Mouse (Mus musculus): ENCODE measurements around the gene Rasgef1b.
A peak's percentile ranks its signal among the peaks of the same experiment; 100 is the strongest.

Rasgef1b gene

GRCm38 (mm10) chr5:99399855-99400626, 328.8 kb downstream of the Rasgef1b start:
- DNase-seq (ENCODE audit: low spot score): no peak

- DNase-seq (ENCODE audit: low spot score): no peak
Observed at GRCm38 (mm10) chr5:99398472-99399070, 330.3 kb downstream of the Rasgef1b start.

DNA sequence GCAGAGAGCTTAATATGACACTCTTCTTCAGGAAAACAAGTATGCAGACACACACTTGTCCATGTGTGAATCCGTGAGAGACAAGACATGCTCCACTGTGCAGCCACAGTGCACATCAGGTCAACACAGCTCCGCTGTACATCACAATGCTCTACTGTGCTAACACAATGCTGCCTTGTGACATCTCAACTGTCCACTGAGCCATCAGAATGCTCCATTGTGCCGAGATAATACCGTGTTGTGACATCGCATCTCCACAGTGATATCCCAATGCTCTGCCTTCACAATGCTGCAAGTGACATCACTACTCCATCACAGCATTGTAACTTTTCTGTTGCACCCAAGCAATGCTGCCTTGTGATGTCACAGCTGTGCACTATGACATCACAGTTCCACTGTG, 334.3 kb downstream of the Rasgef1b start:
- DNase-seq (ENCODE audit: low spot score): no peak

- peak; percentile 67 for DNase-seq (ENCODE audit: low spot score)
Observed at GRCm38 (mm10) chr5:99391525-99391924, 337.3 kb downstream of the Rasgef1b start.

- no peak for DNase-seq (ENCODE audit: low spot score)
Observed at GRCm38 (mm10) chr5:99390776-99391175, 338.1 kb downstream of the Rasgef1b start.

DNA sequence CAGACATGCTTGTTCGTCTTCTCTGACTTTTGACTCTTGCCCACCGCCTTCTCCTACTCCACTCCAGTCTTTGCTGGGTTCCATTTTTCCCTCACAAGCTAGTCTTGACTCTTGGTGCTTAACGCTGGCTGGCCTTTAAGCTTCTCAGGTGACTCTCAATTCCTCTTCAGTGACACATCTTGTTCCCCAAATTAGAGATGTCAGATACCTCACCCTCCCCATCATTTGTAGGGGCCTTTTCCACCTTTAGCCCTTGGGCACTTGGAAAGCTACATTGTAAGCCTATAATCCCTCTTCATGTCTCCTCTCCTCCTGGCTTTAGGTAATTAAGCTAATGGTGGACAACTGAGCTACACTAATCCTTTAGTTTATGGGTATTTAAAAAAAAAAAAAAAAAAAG, 338.6 kb downstream of the Rasgef1b start:
- DNase-seq (ENCODE audit: low spot score): no peak

- no peak for DNase-seq (ENCODE audit: low spot score)
Observed at GRCm38 (mm10) chr5:99388585-99389250, 340.1 kb downstream of the Rasgef1b start.

GRCm38 (mm10) chr5:99388131-99388530, 340.7 kb downstream of the Rasgef1b start:
- DNase-seq (ENCODE audit: low spot score): no peak

GRCm38 (mm10) chr5:99387185-99387981, 341.5 kb downstream of the Rasgef1b start:
- no peak for DNase-seq (ENCODE audit: low spot score)

- peak; percentile 51 for DNase-seq (ENCODE audit: low spot score)
Observed at GRCm38 (mm10) chr5:99386246-99386845, 342.5 kb downstream of the Rasgef1b start.

DNA sequence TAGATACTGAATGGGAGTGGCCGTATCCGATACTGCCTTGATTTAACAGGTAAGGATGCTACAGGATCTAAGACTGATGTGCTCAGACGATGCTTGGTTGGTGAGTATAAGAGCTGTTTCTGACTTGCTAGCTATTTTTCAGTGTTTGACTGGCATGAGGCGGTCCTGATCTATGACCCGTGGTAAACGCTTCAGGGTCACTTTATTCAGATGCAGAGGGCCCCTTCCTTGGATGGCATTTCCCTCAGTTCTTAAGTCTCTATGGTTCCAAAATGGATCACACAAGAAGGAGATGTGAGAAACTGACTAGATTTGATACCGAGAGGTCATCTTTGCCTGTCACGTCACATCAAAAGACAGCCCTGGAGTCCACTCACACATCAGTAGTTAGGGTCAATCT, 343.1 kb downstream of the Rasgef1b start:
- peak; percentile 51 for DNase-seq (ENCODE audit: low spot score)

GRCm38 (mm10) chr5:99385090-99385489, 343.8 kb downstream of the Rasgef1b start:
- peak; percentile 76 for DNase-seq (ENCODE audit: low spot score)

DNA sequence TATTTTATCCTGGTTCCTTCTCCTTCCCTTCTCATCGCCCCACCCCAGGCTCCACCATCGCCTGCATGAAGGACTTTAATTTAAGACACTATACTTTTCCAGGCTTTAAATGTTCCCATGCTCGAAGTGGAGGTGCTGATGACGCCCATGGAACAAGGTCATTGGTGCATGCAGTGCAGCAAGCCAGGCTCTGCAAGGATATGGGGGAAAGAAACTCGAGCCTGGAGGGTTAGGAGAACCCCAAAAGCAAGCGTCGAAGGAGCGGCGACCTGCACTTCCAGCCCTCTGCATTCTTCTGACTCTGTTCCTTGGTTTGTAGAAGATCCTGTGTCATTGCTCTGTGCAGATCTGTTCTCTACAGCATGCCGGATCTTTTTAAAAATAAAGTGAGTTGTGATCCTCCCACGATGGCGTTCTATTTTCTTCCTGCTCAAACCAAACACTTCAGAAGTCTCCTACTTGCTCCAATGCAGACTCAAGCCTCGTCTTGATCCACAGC, 345.0 kb downstream of the Rasgef1b start:
- DNase-seq (ENCODE audit: low spot score): no peak

DNA sequence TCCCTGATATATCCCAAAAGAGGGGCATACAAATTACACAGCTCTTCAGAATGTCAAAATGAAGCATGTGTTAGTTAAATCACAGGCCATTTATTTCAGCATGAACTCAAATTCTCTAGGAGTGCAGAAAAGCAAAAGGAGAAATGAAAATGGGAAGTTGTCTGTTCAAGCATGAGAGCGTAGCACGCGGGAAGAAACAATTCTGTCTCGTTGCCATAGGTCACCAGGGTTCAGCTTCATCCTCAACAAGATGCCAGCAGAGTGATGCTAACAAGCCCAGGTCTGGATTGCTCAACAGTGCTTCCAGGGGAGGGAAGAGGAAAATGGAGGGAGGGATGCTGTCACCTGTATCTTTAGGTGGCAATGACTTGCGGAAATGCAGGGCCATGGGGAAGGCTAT, 346.1 kb downstream of the Rasgef1b start:
- no peak for DNase-seq (ENCODE audit: low spot score)

GRCm38 (mm10) chr5:99381639-99382038, 347.2 kb downstream of the Rasgef1b start:
- DNase-seq (ENCODE audit: low spot score): no peak

DNA sequence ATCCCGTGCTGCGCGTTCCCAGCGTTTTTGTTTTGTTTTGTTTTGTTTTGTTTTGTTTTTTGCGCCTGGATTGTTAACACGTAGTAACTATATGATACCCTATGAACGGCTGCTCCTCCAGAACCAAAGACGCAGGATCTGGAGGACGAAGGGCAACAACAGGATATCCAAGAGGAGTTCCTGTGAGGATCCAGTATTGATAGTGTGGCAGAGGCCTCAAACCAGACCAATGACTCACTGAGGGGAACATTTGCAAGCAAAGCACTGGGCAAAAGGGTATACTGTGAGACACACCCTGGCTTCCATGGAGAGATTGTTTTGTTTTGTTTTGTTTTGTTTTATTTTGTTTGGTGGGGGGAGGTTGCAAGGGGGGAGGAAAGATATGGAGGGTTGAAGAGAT, 348.0 kb downstream of the Rasgef1b start:
- DNase-seq (ENCODE audit: low spot score): no peak

GRCm38 (mm10) chr5:99380166-99380565, 348.7 kb downstream of the Rasgef1b start:
- DNase-seq (ENCODE audit: low spot score): no peak

DNA sequence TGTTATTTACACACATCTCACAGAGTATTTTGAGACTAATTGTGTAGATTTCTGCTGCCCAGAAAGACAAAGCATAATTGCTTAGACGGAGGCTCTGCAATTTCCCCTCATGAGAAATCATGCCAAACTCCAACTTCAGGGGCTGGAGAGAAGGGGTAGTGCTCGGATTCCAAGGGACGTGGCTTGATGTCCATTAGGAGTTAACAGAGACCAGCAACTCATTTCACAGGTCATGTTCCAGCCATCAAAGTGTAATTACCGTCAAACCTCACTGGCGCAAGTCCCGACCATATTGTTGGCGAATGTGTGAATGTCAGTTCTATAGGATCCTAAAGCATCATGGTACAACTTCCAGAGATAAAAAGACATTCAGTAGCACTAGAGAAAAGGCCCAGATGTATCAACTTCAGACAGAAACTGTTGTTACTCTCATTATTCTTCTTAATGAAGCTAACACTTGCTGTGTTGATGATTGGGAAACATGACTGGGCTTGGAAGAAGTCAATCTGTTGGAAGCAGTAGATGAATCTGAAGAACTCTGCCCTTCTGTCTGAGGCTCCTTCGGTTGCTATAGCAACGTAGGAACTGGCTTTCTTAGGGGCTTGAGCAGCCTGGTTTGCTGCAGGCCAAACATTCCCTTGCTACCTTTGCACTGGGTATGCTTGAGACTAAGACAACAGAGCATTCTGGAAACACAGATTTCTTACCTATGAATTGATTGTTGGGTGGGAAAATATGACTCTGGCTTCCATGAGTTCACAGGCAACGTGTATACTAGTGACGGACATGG, 350.2 kb downstream of the Rasgef1b start:
- DNase-seq (ENCODE audit: low spot score): peak; percentile 50

DNA sequence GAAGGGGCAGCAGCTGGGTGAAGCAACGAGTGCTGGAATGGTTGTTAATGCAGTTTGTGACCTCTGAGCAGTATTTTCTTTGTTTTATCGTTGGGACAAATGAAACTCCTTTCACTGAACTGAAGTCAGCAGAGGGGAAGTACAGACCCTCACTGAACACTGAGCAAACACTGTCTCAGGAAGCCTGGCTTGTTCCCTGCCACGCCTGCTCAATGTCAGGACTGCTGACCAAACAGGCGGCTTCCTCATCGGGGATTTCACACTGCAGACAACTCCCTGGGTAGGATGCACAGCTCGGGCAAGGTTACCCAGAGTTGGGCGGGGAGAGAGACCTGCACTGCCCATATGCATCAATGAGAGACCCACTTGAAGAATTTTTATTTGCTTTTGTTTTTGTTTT, 353.1 kb downstream of the Rasgef1b start:
- DNase-seq (ENCODE audit: low spot score): no peak

DNA sequence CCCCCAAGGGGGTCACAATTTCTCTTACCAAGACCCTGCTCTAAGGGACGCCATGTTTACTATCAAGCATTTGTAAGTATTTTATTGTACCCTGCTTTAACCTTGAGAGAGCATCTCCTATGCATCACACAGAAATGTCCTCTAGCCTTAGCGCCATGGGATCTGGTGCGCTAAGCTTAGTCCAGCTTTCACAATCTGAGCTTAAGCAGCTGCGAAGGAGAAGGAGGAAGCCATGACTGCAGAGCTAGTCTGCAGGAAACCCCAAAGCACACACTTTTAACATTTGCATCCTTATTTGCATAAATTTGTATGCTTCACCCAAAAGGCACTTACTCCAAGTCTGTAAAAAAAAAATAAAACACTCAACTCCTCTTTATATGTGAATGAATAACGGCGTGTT, 354.4 kb downstream of the Rasgef1b start:
- no peak for DNase-seq (ENCODE audit: low spot score)

GRCm38 (mm10) chr5:99373570-99374151, 355.2 kb downstream of the Rasgef1b start:
- no peak for DNase-seq (ENCODE audit: low spot score)
